Mouse (Mus musculus): Measurements from ENCODE around the gene Rasgrp1.

Gene Rasgrp1

GRCm38 (mm10) chr2:117342547-117343239 is at the start of gene Rasgrp1:
TSS of gene Rasgrp1 (minus strand) at chr2:117343001.
- no peak for DNase-seq (ENCODE audit: low read depth, low spot score)

DNA sequence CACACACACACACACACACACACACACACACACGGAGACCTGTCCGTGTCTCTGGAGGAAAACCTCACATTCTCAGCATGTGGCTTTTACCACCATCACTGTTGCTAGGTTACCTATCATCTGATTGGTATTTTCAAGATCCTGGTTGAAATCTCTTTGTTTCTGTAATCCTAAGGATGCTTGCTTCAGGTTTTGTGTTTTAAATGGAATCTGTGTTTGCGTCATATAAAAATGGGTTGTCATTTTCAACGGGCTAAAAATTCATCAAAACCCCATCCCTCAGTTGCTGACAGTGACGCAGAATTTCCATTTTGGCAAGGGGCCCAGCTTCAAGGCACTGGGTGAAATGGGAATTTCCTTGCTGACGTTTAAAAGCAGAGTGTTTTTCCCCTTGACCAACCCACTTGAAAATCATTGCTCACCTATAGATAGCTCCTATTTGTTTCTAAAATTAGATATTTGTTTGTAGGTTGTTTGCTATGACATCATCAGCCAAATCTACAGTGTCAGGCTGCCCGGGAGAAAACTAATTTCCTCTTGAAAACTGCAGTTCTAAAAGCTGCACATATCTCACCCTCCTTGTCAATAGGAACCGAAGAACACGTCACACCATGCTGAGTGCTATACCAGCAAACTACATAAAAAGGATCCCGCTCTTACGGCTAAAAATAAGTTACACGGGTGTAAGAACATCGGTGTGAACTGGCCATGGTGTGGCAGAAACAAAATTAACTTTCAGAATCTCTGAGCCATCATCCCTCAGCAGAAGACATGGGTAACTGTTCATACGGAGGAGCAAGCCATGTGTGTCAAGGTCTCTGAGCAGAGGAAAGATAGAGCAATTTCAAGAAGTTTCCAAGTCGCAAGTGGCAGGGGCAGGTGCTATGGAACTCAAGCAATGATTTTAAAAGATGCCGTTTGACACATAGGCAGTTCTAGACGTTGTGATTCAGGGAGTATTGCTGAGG is 47.4 kb upstream of the Rasgrp1 start:
- peak; percentile 43 for DNase-seq (ENCODE audit: low read depth, low spot score)

DNA sequence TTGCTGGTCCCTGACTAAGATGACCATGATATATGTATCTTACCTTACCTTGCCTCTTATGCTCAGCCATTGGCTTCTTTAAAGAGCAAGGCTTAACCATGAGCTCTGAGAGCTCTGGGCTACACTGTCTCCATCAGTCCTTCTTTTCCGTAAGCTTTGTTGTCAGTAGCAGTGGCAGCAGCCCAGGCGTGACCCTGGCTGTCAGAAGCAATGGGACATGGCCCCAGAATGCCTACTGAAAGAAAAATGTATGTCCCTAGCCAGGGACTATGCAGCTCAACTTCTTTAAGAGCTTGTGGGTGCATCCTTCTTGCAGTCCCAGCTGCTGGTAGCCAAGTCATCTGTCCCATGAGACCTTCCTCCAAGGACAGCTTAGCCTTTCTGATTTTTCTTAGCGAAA is 46.7 kb upstream of the Rasgrp1 start:
- no peak for DNase-seq (ENCODE audit: low read depth, low spot score)

GRCm38 (mm10) chr2:117388121-117388520 is 45.3 kb upstream of the Rasgrp1 start:
- DNase-seq (ENCODE audit: low read depth, low spot score): no peak

DNA sequence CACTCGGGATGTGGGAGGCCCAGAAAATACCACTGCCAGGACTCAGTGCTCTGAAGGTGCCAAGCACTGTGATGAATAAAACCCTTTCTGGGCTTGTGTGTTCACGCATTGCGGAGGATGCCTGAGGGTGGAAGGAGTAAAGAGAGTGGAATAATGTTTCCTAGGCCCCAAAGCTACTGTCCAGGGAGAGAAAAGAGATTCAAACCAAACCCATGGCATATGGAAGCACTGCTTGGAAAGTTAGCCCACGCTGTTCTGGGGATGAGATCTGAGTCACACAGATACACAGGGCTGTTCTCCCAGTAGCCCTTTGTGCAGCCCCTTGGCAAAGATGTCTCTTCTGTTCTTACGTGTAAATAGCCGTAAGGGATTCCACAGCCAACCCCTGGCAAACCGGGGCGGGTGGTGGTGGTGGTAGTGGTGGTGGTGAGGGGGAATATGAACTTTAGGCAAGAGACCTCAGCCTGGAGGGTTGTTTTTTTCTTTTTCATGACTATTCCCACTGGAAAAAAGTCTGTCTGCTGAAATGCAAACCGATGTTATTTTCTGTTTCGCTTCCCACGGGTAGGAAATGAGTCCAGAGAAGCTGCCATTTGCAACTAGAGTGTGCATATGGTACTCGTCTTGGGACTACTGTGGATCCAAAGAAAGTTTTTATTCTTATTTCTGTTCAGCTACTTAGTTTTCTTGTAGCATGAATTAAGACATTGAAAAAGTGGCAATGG is 44.3 kb upstream of the Rasgrp1 start:
- no peak for DNase-seq (ENCODE audit: low read depth, low spot score)

- no peak for DNase-seq (ENCODE audit: low read depth, low spot score)
Observed at GRCm38 (mm10) chr2:117386036-117386590, 43.3 kb upstream of the Rasgrp1 start.

GRCm38 (mm10) chr2:117381314-117381713 is 38.5 kb upstream of the Rasgrp1 start:
- no peak for DNase-seq (ENCODE audit: low read depth, low spot score)

DNA sequence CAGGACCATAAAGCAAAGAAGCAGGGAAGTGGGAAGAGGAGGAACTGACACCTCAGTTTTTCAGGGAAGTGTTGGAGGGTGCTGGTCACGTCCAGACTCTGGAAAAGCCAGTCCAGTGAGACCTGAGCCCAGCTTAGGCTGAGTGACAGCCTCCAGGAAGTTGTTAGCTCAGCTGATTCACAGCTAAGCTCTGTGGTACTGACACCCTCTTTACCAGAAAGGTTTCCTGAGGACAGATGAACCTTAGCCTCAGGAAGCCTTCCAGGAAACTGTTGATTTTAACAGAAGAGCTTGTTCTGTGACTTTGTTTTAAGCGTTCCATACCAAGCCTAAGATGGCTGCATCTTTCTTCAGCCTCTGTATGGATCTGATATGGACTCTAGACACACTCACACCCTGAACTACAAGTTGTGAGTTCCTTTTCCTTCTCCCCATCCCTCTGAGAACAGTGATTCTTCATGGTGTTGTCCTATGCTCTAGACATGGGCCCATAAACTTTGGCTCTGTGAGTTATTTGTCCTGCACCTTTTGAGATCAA is 31.6 kb upstream of the Rasgrp1 start:
- no peak for DNase-seq (ENCODE audit: low read depth, low spot score)

- DNase-seq (ENCODE audit: low read depth, low spot score): no peak
Observed at GRCm38 (mm10) chr2:117371706-117372105, 28.9 kb upstream of the Rasgrp1 start.

- no peak for DNase-seq (ENCODE audit: low read depth, low spot score)
Observed at GRCm38 (mm10) chr2:117366478-117366877, 23.7 kb upstream of the Rasgrp1 start.

GRCm38 (mm10) chr2:117364056-117364455 is 21.3 kb upstream of the Rasgrp1 start:
- DNase-seq (ENCODE audit: low read depth, low spot score): no peak

DNA sequence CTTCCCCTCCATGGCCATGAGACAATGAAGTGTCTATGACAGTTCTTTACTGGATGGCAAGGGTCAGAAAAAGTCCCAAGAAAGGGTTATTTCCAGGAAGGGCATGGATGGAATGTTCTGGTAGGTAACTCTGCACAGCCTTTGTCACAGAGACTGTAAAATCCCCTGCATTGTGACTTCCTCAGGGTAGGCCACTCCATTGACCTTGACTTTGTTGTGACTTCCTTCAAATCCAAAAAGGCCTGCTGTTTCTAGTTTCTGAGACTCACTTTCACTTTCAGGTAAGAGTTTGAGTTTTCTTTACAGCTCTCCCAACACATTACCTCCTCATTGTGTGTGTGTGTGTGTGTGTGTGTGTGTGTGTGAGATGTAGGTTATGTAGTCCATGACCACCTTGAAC is 15.1 kb upstream of the Rasgrp1 start:
- no peak for DNase-seq (ENCODE audit: low read depth, low spot score)

DNA sequence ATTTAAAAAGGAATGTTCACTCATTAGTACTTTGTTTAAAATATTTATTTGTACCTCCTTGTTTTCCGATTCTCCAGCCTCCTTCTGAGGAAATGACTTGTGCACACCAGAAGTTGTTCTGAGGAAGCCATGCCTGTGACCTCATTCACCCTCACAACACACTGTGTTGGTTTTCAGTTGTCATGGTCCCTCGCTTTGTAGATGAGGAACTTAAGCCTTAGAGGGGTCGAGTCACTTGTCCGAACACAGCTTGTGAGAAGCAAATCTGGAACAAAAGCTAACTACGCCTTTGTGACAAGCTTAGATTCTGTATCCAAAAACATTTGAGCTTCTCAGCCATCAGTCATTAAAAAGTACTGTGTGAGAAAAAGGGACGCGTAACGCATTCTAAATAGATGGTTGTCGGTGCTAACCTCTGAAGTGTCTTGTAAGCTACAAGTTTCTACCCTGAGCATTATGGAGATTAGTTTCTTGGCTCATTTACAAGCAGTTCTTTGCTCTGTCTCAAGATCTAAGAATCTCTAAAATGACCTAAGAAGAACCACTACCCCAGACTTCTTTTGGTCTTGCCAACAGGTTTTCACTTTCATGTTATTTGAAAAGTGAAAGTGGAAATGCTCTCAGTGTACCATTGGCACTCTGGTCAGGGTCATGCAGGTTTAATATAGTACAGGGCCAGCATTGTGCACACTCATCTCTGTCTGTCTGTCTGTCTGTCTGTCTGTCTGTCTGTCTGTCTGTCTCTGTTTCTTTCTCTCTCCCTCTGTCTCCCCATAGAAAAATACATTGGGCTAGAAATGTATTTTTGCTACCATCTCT is 9.7 kb upstream of the Rasgrp1 start:
- DNase-seq (ENCODE audit: low read depth, low spot score): no peak

- DNase-seq (ENCODE audit: low read depth, low spot score): no peak
Observed at GRCm38 (mm10) chr2:117350138-117350537, 7.3 kb upstream of the Rasgrp1 start.

- DNase-seq (ENCODE audit: low read depth, low spot score): no peak
Observed at GRCm38 (mm10) chr2:117343240-117343624, 431 bp upstream of the Rasgrp1 start.

DNA sequence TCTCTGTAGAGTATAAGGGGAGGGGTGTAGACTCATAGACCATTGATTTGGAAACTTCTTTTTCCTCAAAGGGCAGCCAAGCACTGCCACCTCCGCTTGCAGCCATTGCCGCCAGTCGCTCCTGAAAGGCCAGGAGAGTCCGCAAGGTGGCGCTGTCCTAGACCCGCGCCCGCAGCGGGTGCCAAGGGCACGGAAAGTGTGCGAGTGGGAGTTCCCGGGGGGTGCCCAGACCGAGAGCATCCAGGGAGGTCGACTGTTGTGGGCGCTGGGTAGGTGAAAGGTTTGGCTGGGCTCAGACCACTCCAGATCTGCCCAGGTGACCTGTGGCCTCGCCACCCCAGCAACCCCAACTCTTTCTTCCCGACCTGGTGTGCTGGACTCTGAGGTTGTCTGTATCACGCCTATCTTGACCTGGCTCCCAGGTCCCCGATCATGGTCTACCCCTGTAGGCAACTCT is 683 bp downstream of the Rasgrp1 start:
- no peak for DNase-seq (ENCODE audit: low read depth, low spot score)

DNA sequence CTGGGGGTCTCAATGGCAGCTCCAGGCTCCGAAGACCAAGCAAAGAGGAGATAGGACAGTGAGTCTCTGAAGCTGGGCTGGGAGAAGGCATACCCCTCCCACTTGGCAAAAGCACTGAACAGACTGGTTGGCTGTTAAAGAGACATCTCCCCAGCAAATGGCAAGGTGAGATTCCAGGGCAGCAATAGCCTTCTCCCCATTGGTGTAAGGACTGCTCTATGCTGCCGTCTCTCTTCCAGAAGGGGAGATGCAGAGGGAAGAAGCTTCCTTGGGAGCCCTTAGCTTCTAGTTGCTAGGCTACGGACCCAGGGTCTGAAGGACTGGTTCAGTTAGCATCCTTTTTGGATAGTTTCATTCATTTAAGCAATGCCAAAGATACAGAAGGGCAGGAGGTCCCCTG is 4.3 kb downstream of the Rasgrp1 start:
- no peak for DNase-seq (ENCODE audit: low read depth, low spot score)

- DNase-seq (ENCODE audit: low read depth, low spot score): no peak
Observed at GRCm38 (mm10) chr2:117337902-117338301, 4.9 kb downstream of the Rasgrp1 start.

DNA sequence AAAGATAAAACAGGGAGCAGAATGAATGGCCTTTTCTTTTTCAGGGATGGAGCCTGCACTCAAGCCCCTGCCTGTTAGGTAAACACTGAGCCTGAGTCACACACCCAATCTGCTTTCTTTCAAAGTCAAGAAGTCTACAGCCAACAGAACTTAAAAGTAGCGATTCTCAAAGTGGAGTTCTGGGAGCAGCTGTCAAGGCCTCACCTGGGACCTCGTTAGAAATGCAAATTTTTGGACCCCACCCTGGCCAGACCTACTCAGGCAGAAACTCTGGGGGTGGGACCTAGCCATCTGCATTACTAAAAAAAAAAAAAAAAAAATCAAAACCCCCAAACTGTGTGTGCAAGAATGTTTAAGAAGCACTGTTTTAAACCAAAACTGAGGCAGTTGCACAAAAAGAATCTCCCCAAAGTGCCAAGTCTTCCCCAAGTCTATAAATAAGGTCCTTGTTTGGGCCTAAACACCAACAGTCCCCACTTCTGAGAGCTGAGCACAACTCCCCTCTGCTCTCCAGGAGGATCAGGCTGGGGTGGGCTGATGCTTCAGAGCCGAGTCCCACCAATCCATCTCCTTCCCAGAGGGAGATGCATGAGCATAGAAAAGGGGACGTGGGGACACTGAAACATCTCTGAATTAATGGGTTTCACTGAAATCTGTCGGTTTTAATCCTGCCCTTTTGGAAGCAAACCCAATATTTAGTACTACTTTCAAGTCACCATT is 5.7 kb downstream of the Rasgrp1 start:
- DNase-seq (ENCODE audit: low read depth, low spot score): no peak
